Mouse (Mus musculus) midbrain, postnatal 0 days (tissue): Measurements from ENCODE around the gene St3gal3. TPM values are rescaled to one million over a fixed set of nuclear protein-coding genes. Genes with fewer than 3 reads are reported as not detected.

ENCODE experiments used
- ATAC-seq: fragments of 200-750 bp; cut with Nextera tagmentation; 2 replicates; pipeline ENCODE4 v1.8.0; 2017; ENCODE audit warnings: moderate number of reproducible peaks, mild to moderate bottlenecking, moderate TSS enrichment, moderate library complexity; ENCODE audit not compliant: low FRiP score
- DNase-seq: peaks from one replicate; pipeline ENCODE4 v3.0.0-alpha.2; 2015; ENCODE audit warnings: low spot score
- H3K27ac ChIP-seq: fragments of 300-500 bp; sonication (generic); 2 replicates; pipeline ENCODE4 v1.5.1; 2014; ENCODE audit warnings: low read depth, mild to moderate bottlenecking, low read length, mixed read lengths
- H3K27me3 ChIP-seq: fragments of 300-500 bp; sonication (generic); 2 replicates; pipeline ENCODE4 v1.6.1; 2014; ENCODE audit warnings: low read length, control low read depth, mixed read lengths; ENCODE audit not compliant: insufficient read depth
- H3K36me3 ChIP-seq: fragments of 300-500 bp; sonication (generic); 2 replicates; pipeline ENCODE4 v1.6.1; 2014; ENCODE audit warnings: low read length, control low read depth, mixed read lengths; ENCODE audit not compliant: insufficient read depth
- H3K4me1 ChIP-seq: fragments of 300-500 bp; sonication (generic); 2 replicates; pipeline ENCODE4 v1.6.1; 2014; ENCODE audit warnings: mild to moderate bottlenecking, control low read depth, antibody characterized with exemption, low read length, mixed read lengths; ENCODE audit not compliant: insufficient read depth
- H3K4me2 ChIP-seq: fragments of 300-500 bp; sonication (generic); 2 replicates; pipeline ENCODE4 v1.6.1; 2014; ENCODE audit warnings: low read depth, mild to moderate bottlenecking, low read length, mixed read lengths; ENCODE audit not compliant: poor library complexity, severe bottlenecking
- H3K4me3 ChIP-seq: fragments of 300-500 bp; sonication (generic); 2 replicates; pipeline ENCODE4 v1.5.1; 2014; ENCODE audit warnings: low read depth, mild to moderate bottlenecking, low read length, moderate library complexity
- H3K9ac ChIP-seq: fragments of 300-500 bp; sonication (generic); replicated peaks from 2 replicates; pipeline ENCODE4 v1.6.1; 2014; ENCODE audit warnings: mild to moderate bottlenecking, low read length, moderate library complexity, mixed read lengths; ENCODE audit not compliant: poor library complexity, severe bottlenecking
- H3K9me3 ChIP-seq: fragments of 300-500 bp; sonication (generic); 2 replicates; pipeline ENCODE4 v1.6.1; 2016; ENCODE audit warnings: low read length, control low read depth
- CTCF ChIP-seq: IDR thresholded peaks from 2 replicates; pipeline ENCODE4 v1.5.1; 2016; ENCODE audit warnings: antibody characterized with exemption, mild to moderate bottlenecking
- whole genome bisulfite sequencing: fragments of 180-500 bp; shearing (Covaris S2); extraction: QIAGEN DNeasy Blood & Tissue Kit; methylation state at CpG from one replicate; pipeline ENCODE4 v1.1.7; 2014; 5-methylcytosine and 5-hydroxymethylcytosine counted together
- polyA plus RNA-seq: library from polyadenylated mRNA; unstranded; fragments of >200 nt; fragmentation: Nextera tagmentation; extraction: Ambion mirVana; gene quantifications from 2 replicates; pipeline ENCODE4 v1.2.1, GENCODE M21; 2015
- total RNA-seq: library from RNA; depleted of rRNA; stranded (reverse); fragments of >200 nt; gene quantifications from 2 replicates; pipeline ENCODE4 v1.2.3, GENCODE M21; 2014

Gene St3gal3
- total and polyA plus RNA-seq, 2 experiments from 2014 or later = 10.7 to 46.3 TPM

GRCm38 (mm10) chr4:117913421-117913820 is 221.3 kb downstream of the St3gal3 start:
- no peak for TF ChIP-seq CTCF
- peak overlapping the region; percentile 6; the same call in 1 of the 2 replicates for H3K9ac ChIP-seq
- no peaks in the 10 kb centered on the region for H3K9me3 ChIP-seq
- H3K36me3 ChIP-seq = no peaks in the 10 kb centered on the region; the same call in 1 of the 2 replicates
- no peaks in the 10 kb centered on the region for H3K27me3 ChIP-seq
- no peak for ATAC-seq
- 42% methylated on average over 3 of the region's 3 CpGs for WGBS
- peaks cover 13% of the 10 kb centered on the region; the same call in 1 of the 2 replicates for H3K4me1 ChIP-seq
- peak overlapping the region; percentile 84 for H3K4me2 ChIP-seq
- H3K27ac ChIP-seq = no peak overlapping the region
- no peak for DNase-seq
- H3K4me3 ChIP-seq = peak overlapping the region; percentile 68

DNA sequence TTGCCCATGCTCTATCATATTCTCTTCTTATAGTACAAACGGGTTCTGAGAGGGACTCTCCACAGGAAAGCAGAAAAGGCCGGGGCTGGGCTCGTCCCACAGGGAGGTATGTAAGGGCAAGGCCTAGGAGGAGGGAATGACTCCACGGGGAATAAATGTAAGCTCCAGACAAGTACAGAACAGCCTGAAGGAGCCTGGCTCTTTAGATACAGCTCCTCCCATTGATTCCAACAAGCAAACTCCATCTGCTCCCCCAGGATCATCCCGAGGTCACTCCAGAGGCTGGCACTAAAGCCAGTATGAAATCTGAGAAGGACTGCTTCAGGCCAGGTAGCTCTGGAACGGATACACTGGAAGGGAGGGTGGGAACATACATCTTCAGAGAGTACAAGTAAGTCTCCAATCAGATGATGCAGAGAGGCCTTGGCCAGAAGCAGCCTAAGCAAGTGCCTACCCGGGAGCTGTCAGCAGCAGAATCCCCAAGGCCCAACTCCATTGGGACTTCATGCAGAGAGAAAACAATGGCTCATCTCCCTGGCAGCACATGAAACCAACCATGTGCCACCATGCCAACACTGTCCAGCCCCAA is 221.9 kb downstream of the St3gal3 start:
- no peak for TF ChIP-seq CTCF
- peaks cover 19% of the 10 kb centered on the region; the same call in 1 of the 2 replicates for H3K4me1 ChIP-seq
- no peak for DNase-seq
- H3K27ac ChIP-seq = no peak overlapping the region
- no peak for ATAC-seq
- WGBS = 68% methylated on average over 7 of the region's 7 CpGs
- H3K27me3 ChIP-seq = no peaks in the 10 kb centered on the region
- peak overlapping the region; percentile 84 for H3K4me2 ChIP-seq
- peak overlapping the region; percentile 68; the same call in 1 of the 2 replicates for H3K4me3 ChIP-seq
- H3K9me3 ChIP-seq = no peaks in the 10 kb centered on the region
- H3K9ac ChIP-seq = peak overlapping the region; percentile 6; the same call in 1 of the 2 replicates
- H3K36me3 ChIP-seq = no peaks in the 10 kb centered on the region; the same call in 1 of the 2 replicates

DNA sequence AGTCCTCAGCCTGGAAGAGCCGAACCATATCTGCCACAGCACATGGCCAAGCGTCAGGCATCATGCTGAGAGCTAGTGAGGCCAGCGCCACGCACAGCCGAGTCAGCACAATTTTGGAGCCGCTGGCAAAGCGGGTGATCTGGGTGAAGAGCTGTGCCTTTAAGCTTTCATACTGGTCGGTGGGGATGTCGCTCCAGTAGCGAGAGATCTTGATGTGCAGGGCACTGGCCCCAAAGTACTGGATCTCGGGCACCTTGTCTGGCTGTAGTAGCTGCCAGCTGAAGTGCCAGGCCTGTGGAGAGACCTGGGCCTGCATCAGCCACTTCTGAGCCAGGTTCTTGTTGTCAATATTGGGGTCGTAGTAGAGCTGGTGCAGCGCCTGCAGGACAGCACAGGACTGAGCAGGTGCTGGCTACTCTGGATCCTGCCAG is 222.6 kb downstream of the St3gal3 start:
- H3K27me3 ChIP-seq = no peaks in the 10 kb centered on the region
- no peak overlapping the region for H3K27ac ChIP-seq
- H3K4me3 ChIP-seq = no peak overlapping the region
- no peak for ATAC-seq
- no peaks in the 10 kb centered on the region; the same call in 1 of the 2 replicates for H3K36me3 ChIP-seq
- H3K4me2 ChIP-seq = no peak overlapping the region
- DNase-seq = no peak
- H3K4me1 ChIP-seq = peaks cover 19% of the 10 kb centered on the region; the same call in 1 of the 2 replicates
- WGBS = 90% methylated on average over 13 of the region's 13 CpGs
- no peak overlapping the region for H3K9ac ChIP-seq
- no peaks in the 10 kb centered on the region for H3K9me3 ChIP-seq
- TF ChIP-seq CTCF = no peak

- H3K4me2 ChIP-seq = peak overlapping the region; percentile 43
- no peaks in the 10 kb centered on the region for H3K9me3 ChIP-seq
- H3K4me1 ChIP-seq = peaks cover 19% of the 10 kb centered on the region; the same call in 1 of the 2 replicates
- 48% methylated on average over 8 of the region's 8 CpGs for WGBS
- no peaks in the 10 kb centered on the region for H3K27me3 ChIP-seq
- no peak for TF ChIP-seq CTCF
- H3K36me3 ChIP-seq = peaks cover 18% of the 10 kb centered on the region
- DNase-seq = peak; percentile 89
- peak; percentile 77 for ATAC-seq
- H3K4me3 ChIP-seq = peak overlapping the region; percentile 16; the same call in 1 of the 2 replicates
- H3K9ac ChIP-seq = peak overlapping the region; percentile 46; the same call in 1 of the 2 replicates
- peak overlapping the region; percentile 81 for H3K27ac ChIP-seq
Measured at GRCm38 (mm10) chr4:117908834-117909453, 225.8 kb downstream of the St3gal3 start.

DNA sequence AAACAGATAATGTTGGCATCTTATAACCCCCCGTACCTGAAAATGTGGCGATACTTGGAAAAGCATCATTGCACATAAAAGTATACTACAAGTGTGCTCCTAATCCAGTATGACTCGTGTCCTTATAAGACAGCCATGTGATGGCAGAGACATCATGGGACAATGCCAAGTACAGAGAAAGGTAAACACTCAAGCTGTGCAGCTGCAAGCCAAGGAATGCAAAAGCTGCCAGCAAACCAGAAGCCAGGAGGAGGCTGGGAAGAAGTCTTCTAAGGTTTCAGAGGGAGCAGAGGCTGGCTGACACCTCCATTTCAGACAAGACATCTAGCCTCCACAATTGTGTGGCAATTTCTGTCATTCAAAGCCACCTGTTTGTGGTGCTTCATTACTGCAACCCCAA is 228.5 kb downstream of the St3gal3 start:
- Histone ChIP-seq H3K4me3 (no peak overlapping the region), H3K4me2 (no peak overlapping the region), H3K9ac (no peak overlapping the region), H3K27me3 (no peaks in the 10 kb centered on the region), H3K4me1 (peaks cover 8% of the 10 kb centered on the region; the same call in 1 of the 2 replicates), H3K27ac (no peak overlapping the region), H3K36me3 (peaks cover 46% of the 10 kb centered on the region), H3K9me3 (no peaks in the 10 kb centered on the region)
- no peak for TF ChIP-seq CTCF
- ATAC-seq = no peak
- 91% methylated on average over 3 of the region's 3 CpGs for WGBS
- DNase-seq = no peak

DNA sequence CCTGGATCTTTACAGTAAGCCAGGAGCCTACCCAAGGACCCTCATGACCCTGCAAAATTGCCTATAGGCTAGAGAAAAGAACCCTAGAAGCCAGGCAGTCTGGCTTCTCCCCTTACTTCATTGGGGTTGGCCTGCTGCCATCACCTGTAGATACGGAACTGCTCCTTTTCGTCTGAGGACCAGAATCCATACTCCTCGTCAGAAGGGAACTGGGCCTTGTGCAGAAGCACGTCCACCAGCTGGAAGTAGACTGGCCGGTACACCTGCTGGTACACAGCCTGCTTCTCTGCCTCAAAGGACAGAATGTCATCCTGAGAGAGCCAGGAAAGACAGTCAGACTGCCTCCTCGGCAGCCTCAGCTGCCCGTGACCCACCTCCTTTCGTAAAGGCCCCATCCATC is 230.0 kb downstream of the St3gal3 start:
- Histone ChIP-seq H3K4me2 (no peak overlapping the region), H3K4me3 (no peak overlapping the region), H3K9me3 (no peaks in the 10 kb centered on the region), H3K36me3 (peaks cover 60% of the 10 kb centered on the region), H3K27ac (no peak overlapping the region), H3K4me1 (peaks cover 8% of the 10 kb centered on the region; the same call in 1 of the 2 replicates), H3K9ac (no peak overlapping the region), H3K27me3 (no peaks in the 10 kb centered on the region)
- no peak for TF ChIP-seq CTCF
- no peak for ATAC-seq
- WGBS = 95% methylated on average over 8 of the region's 8 CpGs
- no peak for DNase-seq
